Mouse (Mus musculus): Measurements from ENCODE around the gene Gm20920.
"Not testable (repeated sequence)": the region's sequence is repeated elsewhere in the genome, so short reads cannot be mapped to it uniquely, and the experiment has no call there.

Gene Gm20920

GRCm38 (mm10) chrY:51851820-51852219 lies at the start of gene Gm20920:
Gm20920 (plus strand) TSS chrY:51852120.
- not testable (repeated sequence) for DNase-seq

All from kidney, adult 9 months (tissue).